Mouse (Mus musculus) embryo, embryonic 11 days (tissue): ENCODE data around the gene Rab3il1.

Experiments
- DNase-seq: peaks from one replicate; pipeline ENCODE4 v3.0.0-alpha.2; 2015

Rab3il1 gene

GRCm38 (mm10) chr19:10064173-10065012, 62.9 kb downstream of the Rab3il1 start:
- DNase-seq = no peak

GRCm38 (mm10) chr19:10065465-10066188, 64.2 kb downstream of the Rab3il1 start:
- no peak for DNase-seq

- no peak for DNase-seq
These were observed 64.7 kb downstream of the Rab3il1 start for GRCm38 (mm10) chr19:10066189-10066500.

- DNase-seq = no peak
These were observed 65.0 kb downstream of the Rab3il1 start for GRCm38 (mm10) chr19:10066502-10066901.

- no peak for DNase-seq
These were observed 66.2 kb downstream of the Rab3il1 start for GRCm38 (mm10) chr19:10067701-10068100.

GRCm38 (mm10) chr19:10070186-10070980, 68.9 kb downstream of the Rab3il1 start:
- no peak for DNase-seq

- no peak for DNase-seq
These were observed 69.7 kb downstream of the Rab3il1 start for GRCm38 (mm10) chr19:10071166-10071565.

GRCm38 (mm10) chr19:10071892-10072291, 70.4 kb downstream of the Rab3il1 start:
- no peak for DNase-seq

GRCm38 (mm10) chr19:10073145-10073544, 71.7 kb downstream of the Rab3il1 start:
- no peak for DNase-seq

- DNase-seq = no peak
These were observed 76.9 kb downstream of the Rab3il1 start for GRCm38 (mm10) chr19:10078392-10078791.

- DNase-seq = no peak
These were observed 78.9 kb downstream of the Rab3il1 start for GRCm38 (mm10) chr19:10080384-10080783.

- no peak for DNase-seq
These were observed 80.6 kb downstream of the Rab3il1 start for GRCm38 (mm10) chr19:10082105-10082504.

- no peak for DNase-seq
These were observed 84.0 kb downstream of the Rab3il1 start for GRCm38 (mm10) chr19:10085454-10085853.

GRCm38 (mm10) chr19:10086976-10087375, 85.5 kb downstream of the Rab3il1 start:
- DNase-seq = no peak
